ENCODE assay signal across 19 mouse cellular contexts in the genomic region with DNA sequence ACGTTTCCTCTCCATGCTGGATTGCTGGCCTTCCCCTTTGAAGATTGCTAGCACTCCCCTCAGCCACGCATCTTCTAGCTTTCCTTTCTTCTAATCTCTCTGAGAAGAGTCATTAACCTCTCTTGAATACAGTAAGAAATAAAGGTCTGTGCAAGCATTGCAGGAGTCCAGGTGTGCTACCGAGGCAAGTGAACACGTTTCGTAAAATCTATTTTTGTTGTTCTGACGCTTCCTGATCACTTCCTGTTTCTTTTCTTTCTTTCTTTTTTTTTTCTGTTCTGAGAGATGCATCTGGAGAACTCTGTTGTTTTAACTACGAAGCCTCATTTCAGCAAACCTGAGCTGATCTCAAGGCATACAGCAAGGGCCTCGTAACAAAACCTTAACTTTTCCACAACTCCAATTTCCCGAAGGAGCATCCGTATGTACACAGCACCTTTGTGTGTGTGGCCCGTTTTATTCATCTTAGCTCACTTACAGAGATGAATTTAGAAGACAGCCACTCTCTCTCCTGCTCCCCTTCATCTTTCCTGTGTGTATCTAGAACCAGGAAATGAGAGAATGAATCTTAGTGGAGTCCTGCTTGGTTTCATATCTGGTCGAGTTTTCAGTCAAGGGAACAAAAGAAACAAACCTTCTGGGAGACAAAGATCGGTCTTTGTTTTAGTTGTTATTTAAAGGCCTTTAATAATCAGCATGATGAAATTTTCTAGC.
A peak's percentile ranks its signal among the peaks of the same experiment; 100 is the strongest.
DNase-seq lines count a peak whose midpoint lies in the region; ATAC-seq and TF ChIP-seq lines count a peak whose summit lies in the region.
"Had no signal": no experiment of that assay in that cellular context is flagged by ENCODE, and none has a peak within 500 bp of the region (broad histone marks: within the 10 kb centered on the region; RNA-seq: fewer than 3 reads in every experiment).

No protein-coding gene starts in this region.

- no peak overlapping the region for H3K4me3 ChIP-seq in lung, embryonic 16.5 days (ENCODE audit: low read length)
- no peak overlapping the region for H3K4me3 ChIP-seq in bone marrow macrophage, adult 2 months (ENCODE audit: insufficient read depth, low read length)
- no peak overlapping the region for H3K4me3 ChIP-seq in kidney, adult 2 months (ENCODE audit: insufficient read depth, low read depth, low read length)
- H3K4me3 ChIP-seq: embryonic facial prominence, embryonic 10.5 days; erythroblast, embryonic 14.5 days; heart, embryonic 12.5 days; layer of hippocampus, adult 2 months; midbrain, embryonic 10.5 days had no signal

- WGBS in lung, embryonic 16.5 days: 70% methylated on average over 13 of the region's 13 CpGs
- WGBS in kidney, adult 2 months: 71% methylated on average over 13 of the region's 13 CpGs

- ATAC-seq in lung, embryonic 16.5 days (ENCODE audit: low read depth): no peak
- ATAC-seq in frontal cortex, adult (ENCODE audit: low TSS enrichment): no peak
- ATAC-seq: forebrain, embryonic 16.5 days had no signal

- no peak for TF ChIP-seq CTCF in bone marrow macrophage, adult 2 months (IDR thresholded peaks at IDR 0.05; ENCODE audit: low read depth, low read length)
- TF ChIP-seq CTCF in kidney, adult 2 months (conservative IDR thresholded peaks at IDR 0.05; ENCODE audit: insufficient read depth, insufficient read length, low read depth, low read length): no peak

- H3K9ac ChIP-seq in lung, embryonic 16.5 days (ENCODE audit: low read length): no peak overlapping the region
- H3K9ac ChIP-seq: heart, embryonic 12.5 days had no signal

- DNase-seq in lung, postnatal 25 days (ENCODE audit: low spot score): no peak
- DNase-seq in splenic B cell, adult 2 months (ENCODE audit: low read depth, low spot score): peak; percentile 16
- DNase-seq in retina, embryonic 14.5 days (ENCODE audit: low spot score): no peak
- no peak for DNase-seq in kidney, adult 2 months
- DNase-seq: cerebellum, postnatal 36 days; left cerebral cortex, postnatal 4 days; lung, adult 2 months; right cerebral cortex, postnatal 25 days had no signal

- H3K4me1 ChIP-seq in lung, embryonic 16.5 days (replicated peaks; ENCODE audit: control insufficient read depth, insufficient read depth, low read length): no peaks in the 10 kb centered on the region; the same call in 1 of the 2 replicates
- H3K4me1 ChIP-seq in bone marrow macrophage, adult 2 months (ENCODE audit: control insufficient read depth, insufficient read depth, low read length): peaks cover 20% of the 10 kb centered on the region
- no peaks in the 10 kb centered on the region for H3K4me1 ChIP-seq in kidney, adult 2 months (ENCODE audit: control insufficient read depth, insufficient read depth, low read length)
- H3K4me1 ChIP-seq: heart, embryonic 12.5 days had no signal

- TF ChIP-seq POLR2A in bone marrow macrophage, adult 2 months (IDR thresholded peaks at IDR 0.05; ENCODE audit: borderline replicate concordance, low read depth, low read length): no peak
- no peak for TF ChIP-seq POLR2A in kidney, adult 2 months (IDR thresholded peaks at IDR 0.05; ENCODE audit: low read depth, low read length)

- H3K9me3 ChIP-seq in lung, embryonic 16.5 days (ENCODE audit: control insufficient read depth, low read length): no peaks in the 10 kb centered on the region
- H3K9me3 ChIP-seq: embryonic facial prominence, embryonic 10.5 days; G1E; heart, embryonic 12.5 days; midbrain, embryonic 10.5 days had no signal

- 0 out of 2 replicates have a peak overlapping the region, but pooled peaks have one; percentile 16 for H3K27ac ChIP-seq in lung, embryonic 16.5 days (ENCODE audit: low read length)
- H3K27ac ChIP-seq in bone marrow macrophage, adult 2 months (ENCODE audit: insufficient read depth, low read depth, low read length): peak overlapping the region; percentile 57
- no peak overlapping the region for H3K27ac ChIP-seq in kidney, adult 2 months (ENCODE audit: insufficient read depth, low read depth, low read length)
- H3K27ac ChIP-seq: embryonic facial prominence, embryonic 10.5 days; kidney, postnatal 0 days; layer of hippocampus, adult 2 months; midbrain, embryonic 10.5 days had no signal

- H3K36me3 ChIP-seq in lung, embryonic 16.5 days (ENCODE audit: control insufficient read depth, insufficient read depth, low read length): no peaks in the 10 kb centered on the region
- H3K36me3 ChIP-seq in splenic B cell, adult 2 months (ENCODE audit: control insufficient read depth, insufficient read depth, low read length, poor library complexity, severe bottlenecking): no peaks in the 10 kb centered on the region
- H3K36me3 ChIP-seq in kidney, adult 2 months (ENCODE audit: control insufficient read depth, insufficient read depth, low read length): no peaks in the 10 kb centered on the region
- H3K36me3 ChIP-seq: embryonic facial prominence, embryonic 10.5 days; G1E; heart, embryonic 12.5 days; midbrain, embryonic 10.5 days had no signal

- no peak overlapping the region for H3K4me2 ChIP-seq in lung, embryonic 16.5 days (ENCODE audit: low read depth, low read length)
- H3K4me2 ChIP-seq: heart, embryonic 12.5 days had no signal

- no peaks in the 10 kb centered on the region for H3K27me3 ChIP-seq in lung, embryonic 16.5 days (ENCODE audit: control insufficient read depth, insufficient read depth, low read depth, low read length)
- H3K27me3 ChIP-seq in splenic B cell, adult 2 months (ENCODE audit: control insufficient read depth, insufficient read depth, low read length, poor library complexity, severe bottlenecking): no peaks in the 10 kb centered on the region
- no peaks in the 10 kb centered on the region for H3K27me3 ChIP-seq in kidney, adult 2 months (replicated peaks; ENCODE audit: control insufficient read depth, insufficient read depth, low read length)
- H3K27me3 ChIP-seq: heart, embryonic 12.5 days had no signal
